Mouse (Mus musculus): ENCODE measurements around the gene Gm21119. TPM values are rescaled to one million over a fixed set of nuclear protein-coding genes. Genes with fewer than 3 reads are reported as not detected.
"Not testable (repeated sequence)": the region's sequence is repeated elsewhere in the genome, so short reads cannot be mapped to it uniquely, and the experiment has no call there.

The Gm21119 gene
- polyA plus RNA-seq, 2 experiments: not detected

DNA sequence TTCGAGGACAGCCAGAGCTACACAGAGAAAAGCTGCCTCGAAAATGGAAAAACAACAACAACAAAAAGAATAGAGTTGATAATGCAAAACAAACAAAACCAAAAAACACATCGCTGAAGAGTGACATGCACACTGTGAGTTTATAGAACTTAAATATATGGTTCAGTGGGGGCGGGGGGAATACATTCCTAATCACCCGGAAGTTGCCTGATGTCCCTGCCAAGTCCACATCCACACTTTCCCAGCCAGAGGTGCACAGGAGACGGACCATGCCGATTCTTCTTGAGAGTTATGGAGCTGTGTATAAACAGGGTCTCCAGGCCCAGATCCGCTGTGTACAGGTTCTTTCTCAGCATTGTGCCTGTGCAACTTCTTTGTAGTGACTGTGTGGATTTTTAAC is 23.7 kb upstream of the Gm21119 start:
- not testable (repeated sequence) for H3K36me3 ChIP-seq (replicated peaks; ENCODE audit: control insufficient read depth, insufficient read depth, low read depth); H3K4me2 ChIP-seq (ENCODE audit: low read depth); ATAC-seq (ENCODE audit: insufficient read depth); H3K27ac ChIP-seq; H3K9ac ChIP-seq (replicated peaks); H3K4me3 ChIP-seq (ENCODE audit: insufficient read depth in 1 of 2, low read depth in 2 of 2, low read length in 2 of 2); H3K4me1 ChIP-seq (replicated peaks; ENCODE audit: control insufficient read depth in 2 of 2, insufficient read depth in 2 of 2, low read length in 1 of 2); H3K27me3 ChIP-seq (ENCODE audit: control insufficient read depth, insufficient read depth, low read length); DNase-seq (ENCODE audit: low read depth in 3 of 3, low spot score in 3 of 3); H3K9me3 ChIP-seq (ENCODE audit: control insufficient read depth, low read length)
- WGBS (ENCODE audit: insufficient replicate concordance): 71% methylated on average over 4 of the region's 8 CpGs

- 27% methylated on average over 1 of the region's 5 CpGs for WGBS (ENCODE audit: insufficient replicate concordance)
- not testable (repeated sequence) for H3K4me3 ChIP-seq (ENCODE audit: insufficient read depth in 1 of 2, low read depth in 2 of 2, low read length in 2 of 2); H3K9ac ChIP-seq (replicated peaks); H3K4me2 ChIP-seq (ENCODE audit: low read depth); H3K9me3 ChIP-seq (ENCODE audit: control insufficient read depth, low read length); H3K27me3 ChIP-seq (ENCODE audit: control insufficient read depth, insufficient read depth, low read length); DNase-seq (ENCODE audit: low read depth in 3 of 3, low spot score in 3 of 3); ATAC-seq (ENCODE audit: insufficient read depth); H3K4me1 ChIP-seq (replicated peaks; ENCODE audit: control insufficient read depth in 2 of 2, insufficient read depth in 2 of 2, low read length in 1 of 2); H3K27ac ChIP-seq; H3K36me3 ChIP-seq (replicated peaks; ENCODE audit: control insufficient read depth, insufficient read depth, low read depth)
These were observed 21.9 kb upstream of the Gm21119 start for GRCm38 (mm10) chr8:20592732-20593272.

GRCm38 (mm10) chr8:20593841-20594240 is 20.9 kb upstream of the Gm21119 start:
- not testable (repeated sequence) for DNase-seq (ENCODE audit: low read depth in 3 of 3, low spot score in 3 of 3); ATAC-seq (ENCODE audit: insufficient read depth)
- WGBS (ENCODE audit: insufficient replicate concordance): no CpG with 5 or more reads among the region's 4 CpGs

DNA sequence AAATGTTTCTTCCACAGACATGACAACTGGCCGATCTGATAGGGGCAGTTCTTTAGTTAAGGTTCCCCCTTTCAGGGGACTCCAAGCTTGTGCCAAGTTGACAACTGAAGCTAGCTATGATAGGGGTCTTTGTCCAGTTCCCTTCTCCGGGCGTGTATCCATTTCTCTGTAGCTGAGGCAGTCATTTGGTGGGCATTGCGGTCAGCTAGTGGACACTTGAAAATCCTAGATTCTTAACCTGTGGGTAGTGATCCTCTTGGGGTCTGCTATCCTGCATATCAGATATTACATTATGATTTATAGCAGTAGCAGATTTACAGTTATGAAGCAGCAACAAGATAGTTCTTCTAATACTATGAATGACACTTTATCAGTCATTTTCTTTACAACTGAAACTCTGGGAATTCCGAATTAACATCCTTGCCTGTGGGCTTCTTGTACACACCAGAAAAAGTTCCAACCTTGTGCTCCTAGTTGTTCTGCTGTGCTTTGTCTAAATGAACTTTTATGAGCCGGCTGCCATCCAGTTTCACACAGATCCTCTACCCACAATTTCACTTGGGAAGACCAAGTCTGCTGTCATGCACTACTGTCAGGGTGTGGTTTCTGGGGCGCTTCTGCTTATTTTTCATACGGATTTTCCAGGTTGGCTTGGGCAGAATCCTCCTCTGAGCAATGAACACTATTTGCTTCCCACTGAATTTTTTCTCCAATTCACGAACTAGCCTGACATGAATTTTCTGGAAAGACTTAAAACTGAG is 18.5 kb upstream of the Gm21119 start:
- not testable (repeated sequence) for ATAC-seq (ENCODE audit: insufficient read depth); H3K27me3 ChIP-seq (ENCODE audit: control insufficient read depth, insufficient read depth, low read length); DNase-seq (ENCODE audit: low read depth in 3 of 3, low spot score in 3 of 3); H3K4me3 ChIP-seq (ENCODE audit: insufficient read depth in 1 of 2, low read depth in 2 of 2, low read length in 2 of 2); H3K9me3 ChIP-seq (ENCODE audit: control insufficient read depth, low read length); H3K9ac ChIP-seq (replicated peaks); H3K36me3 ChIP-seq (replicated peaks; ENCODE audit: control insufficient read depth, insufficient read depth, low read depth); H3K4me1 ChIP-seq (replicated peaks; ENCODE audit: control insufficient read depth in 2 of 2, insufficient read depth in 2 of 2, low read length in 1 of 2); H3K27ac ChIP-seq; H3K4me2 ChIP-seq (ENCODE audit: low read depth)
- WGBS (ENCODE audit: insufficient replicate concordance): 56% methylated on average over 5 of the region's 9 CpGs

More at GRCm38 (mm10) chr8:20593841-20594240, 20.9 kb upstream of the Gm21119 start:
- H3K36me3 ChIP-seq (replicated peaks; ENCODE audit: control insufficient read depth, insufficient read depth, low read depth); H3K4me2 ChIP-seq (ENCODE audit: low read depth); H3K9ac ChIP-seq (replicated peaks); H3K9me3 ChIP-seq (ENCODE audit: control insufficient read depth, low read length); H3K27me3 ChIP-seq (ENCODE audit: control insufficient read depth, insufficient read depth, low read length); H3K27ac ChIP-seq; H3K4me3 ChIP-seq (ENCODE audit: insufficient read depth in 1 of 2, low read depth in 2 of 2, low read length in 2 of 2); H3K4me1 ChIP-seq (replicated peaks; ENCODE audit: control insufficient read depth in 2 of 2, insufficient read depth in 2 of 2, low read length in 1 of 2): not testable (repeated sequence)

GRCm38 (mm10) chr8:20596842-20597708 is 17.6 kb upstream of the Gm21119 start:
- H3K4me1 ChIP-seq (replicated peaks; ENCODE audit: control insufficient read depth in 2 of 2, insufficient read depth in 2 of 2, low read length in 1 of 2); H3K27ac ChIP-seq; H3K9ac ChIP-seq (replicated peaks); H3K4me3 ChIP-seq (ENCODE audit: insufficient read depth in 1 of 2, low read depth in 2 of 2, low read length in 2 of 2); H3K27me3 ChIP-seq (ENCODE audit: control insufficient read depth, insufficient read depth, low read length); H3K36me3 ChIP-seq (replicated peaks; ENCODE audit: control insufficient read depth, insufficient read depth, low read depth); H3K4me2 ChIP-seq (ENCODE audit: low read depth); DNase-seq (ENCODE audit: low read depth in 3 of 3, low spot score in 3 of 3); H3K9me3 ChIP-seq (ENCODE audit: control insufficient read depth, low read length): not testable (repeated sequence)
- ATAC-seq (ENCODE audit: insufficient read depth): peak; percentile 33; the same call in 1 of the 2 replicates
- WGBS (ENCODE audit: insufficient replicate concordance): 60% methylated on average over 9 of the region's 13 CpGs

- H3K9ac ChIP-seq (replicated peaks); H3K4me3 ChIP-seq (ENCODE audit: insufficient read depth in 1 of 2, low read depth in 2 of 2, low read length in 2 of 2); H3K4me1 ChIP-seq (replicated peaks; ENCODE audit: control insufficient read depth in 2 of 2, insufficient read depth in 2 of 2, low read length in 1 of 2); DNase-seq (ENCODE audit: low read depth in 3 of 3, low spot score in 3 of 3); H3K27ac ChIP-seq; H3K9me3 ChIP-seq (ENCODE audit: control insufficient read depth, low read length); H3K4me2 ChIP-seq (ENCODE audit: low read depth); H3K27me3 ChIP-seq (ENCODE audit: control insufficient read depth, insufficient read depth, low read length); H3K36me3 ChIP-seq (replicated peaks; ENCODE audit: control insufficient read depth, insufficient read depth, low read depth): not testable (repeated sequence)
- ATAC-seq (ENCODE audit: insufficient read depth): peak; percentile 50; the same call in 1 of the 2 replicates
- WGBS (ENCODE audit: insufficient replicate concordance): 63% methylated on average over 5 of the region's 10 CpGs
These were observed 16.2 kb upstream of the Gm21119 start for GRCm38 (mm10) chr8:20598300-20599170.

GRCm38 (mm10) chr8:20599350-20599749 is 15.4 kb upstream of the Gm21119 start:
- not testable (repeated sequence) for DNase-seq (ENCODE audit: low read depth in 3 of 3, low spot score in 3 of 3); H3K9me3 ChIP-seq (ENCODE audit: control insufficient read depth, low read length); H3K4me3 ChIP-seq (ENCODE audit: insufficient read depth in 1 of 2, low read depth in 2 of 2, low read length in 2 of 2); H3K36me3 ChIP-seq (replicated peaks; ENCODE audit: control insufficient read depth, insufficient read depth, low read depth); H3K9ac ChIP-seq (replicated peaks); H3K27me3 ChIP-seq (ENCODE audit: control insufficient read depth, insufficient read depth, low read length); H3K4me1 ChIP-seq (replicated peaks; ENCODE audit: control insufficient read depth in 2 of 2, insufficient read depth in 2 of 2, low read length in 1 of 2); ATAC-seq (ENCODE audit: insufficient read depth); H3K4me2 ChIP-seq (ENCODE audit: low read depth); H3K27ac ChIP-seq
- WGBS (ENCODE audit: insufficient replicate concordance): 76% methylated on average over 3 of the region's 6 CpGs

All from liver, embryonic 14.5 days (tissue).